32 mouse cellular contexts compared by ENCODE assay signal in genomic region chr8:65029776-65030175, GRCm38 (mm10). TPM values are rescaled to one million over a fixed set of nuclear protein-coding genes. Genes with fewer than 3 reads are reported as not detected.
DNase-seq lines count a peak whose midpoint lies in the region; ATAC-seq lines count a peak whose summit lies in the region.
"Had no signal": no experiment of that assay in that cellular context is flagged by ENCODE, and none has a peak within 500 bp of the region (broad histone marks: within the 10 kb centered on the region; RNA-seq: fewer than 3 reads in every experiment).

No protein-coding gene starts in this region.

- no peak overlapping the region for H3K4me2 ChIP-seq in midbrain, embryonic 11.5 days
- H3K4me2 ChIP-seq: embryonic facial prominence, embryonic 12.5 days; embryonic facial prominence, embryonic 15.5 days; heart, embryonic 12.5 days; heart, embryonic 15.5 days; hindbrain, embryonic 14.5 days had no signal

- no peak for ATAC-seq in midbrain, embryonic 11.5 days (ENCODE audit: low FRiP score)
- ATAC-seq: forebrain, embryonic 14.5 days; forebrain, postnatal 0 days; hindbrain, postnatal 0 days had no signal

- DNase-seq in heart, adult 11 months, result peak; percentile 70
- DNase-seq in heart, postnatal 10 days, result no peak
- DNase-seq in kidney, adult 9 months, result peak; percentile 22
- no peak for DNase-seq in kidney, postnatal 25 days
- peak; percentile 17 for DNase-seq in midbrain, embryonic 11.5 days (ENCODE audit: low spot score, missing footprints)
- no peak for DNase-seq in midbrain, embryonic 10.5 days (ENCODE audit: low spot score)
- DNase-seq: adrenal gland, adult 2 months; adrenal gland, postnatal 14 days; cerebellum, adult 11 months; cerebellum, adult 2 months; cerebellum, adult 9-11 months; cerebellum, postnatal 25 days; forebrain, postnatal 0 days; gastrocnemius, adult 2 months; gastrocnemius, postnatal 14 days; heart, adult 18-20 months; heart, postnatal 14 days; heart, postnatal 4 days had no signal

- 91% methylated on average over 4 of the region's 4 CpGs for WGBS in midbrain, embryonic 11.5 days
- WGBS in midbrain, embryonic 10.5 days, result 89% methylated on average over 4 of the region's 4 CpGs

- intact Hi-C loops in heart, postnatal 10 days (cut with DNase I), result loop anchor here (10.0 kb wide), 1 partner anchor 1405 kb away; no protein-coding TSS in a partner anchor

- no peaks in the 10 kb centered on the region for H3K9me3 ChIP-seq in midbrain, embryonic 11.5 days (ENCODE audit: control insufficient read depth, low read length)
- no peaks in the 10 kb centered on the region for H3K9me3 ChIP-seq in midbrain, embryonic 10.5 days (replicated peaks)
- H3K9me3 ChIP-seq: embryonic facial prominence, embryonic 12.5 days; embryonic facial prominence, embryonic 15.5 days; G1E; heart, embryonic 12.5 days; heart, embryonic 15.5 days had no signal

- H3K9ac ChIP-seq in midbrain, embryonic 11.5 days (ENCODE audit: low read length), result no peak overlapping the region
- H3K9ac ChIP-seq: embryonic facial prominence, embryonic 12.5 days; embryonic facial prominence, embryonic 15.5 days; forebrain, postnatal 0 days; heart, embryonic 12.5 days; heart, embryonic 15.5 days; hindbrain, embryonic 14.5 days had no signal

- no peaks in the 10 kb centered on the region for H3K36me3 ChIP-seq in midbrain, embryonic 11.5 days (ENCODE audit: control insufficient read depth, insufficient read depth, low read length)
- no peaks in the 10 kb centered on the region for H3K36me3 ChIP-seq in midbrain, embryonic 10.5 days
- H3K36me3 ChIP-seq: embryonic facial prominence, embryonic 12.5 days; embryonic facial prominence, embryonic 15.5 days; G1E; heart, embryonic 12.5 days; heart, embryonic 15.5 days had no signal

- H3K27me3 ChIP-seq in midbrain, embryonic 11.5 days (ENCODE audit: control insufficient read depth, insufficient read depth, low read length), result no peaks in the 10 kb centered on the region
- peaks cover 2% of the 10 kb centered on the region; the same call in 1 of the 2 replicates for H3K27me3 ChIP-seq in midbrain, embryonic 10.5 days (ENCODE audit: low read depth, poor library complexity, severe bottlenecking)
- H3K27me3 ChIP-seq: embryonic facial prominence, embryonic 12.5 days; embryonic facial prominence, embryonic 15.5 days; heart, embryonic 12.5 days; heart, embryonic 15.5 days had no signal

- H3K27ac ChIP-seq in midbrain, embryonic 11.5 days (ENCODE audit: low read depth, low read length), result no peak overlapping the region
- no peak overlapping the region for H3K27ac ChIP-seq in midbrain, embryonic 10.5 days (replicated peaks)
- H3K27ac ChIP-seq: embryonic facial prominence, embryonic 12.5 days; embryonic facial prominence, embryonic 15.5 days; gastrocnemius, adult 2 months; heart, embryonic 15.5 days; hindbrain, embryonic 14.5 days; hindbrain, postnatal 0 days had no signal

- no peaks in the 10 kb centered on the region for H3K4me1 ChIP-seq in midbrain, embryonic 11.5 days (ENCODE audit: control insufficient read depth, insufficient read depth, low read length)
- H3K4me1 ChIP-seq in midbrain, embryonic 10.5 days, result peaks cover 11% of the 10 kb centered on the region
- H3K4me1 ChIP-seq: embryonic facial prominence, embryonic 12.5 days; embryonic facial prominence, embryonic 15.5 days; heart, embryonic 12.5 days; heart, embryonic 15.5 days had no signal

- no peak overlapping the region for H3K4me3 ChIP-seq in midbrain, embryonic 11.5 days (ENCODE audit: low read depth, low read length)
- no peak overlapping the region for H3K4me3 ChIP-seq in midbrain, embryonic 10.5 days
- H3K4me3 ChIP-seq: embryonic facial prominence, embryonic 12.5 days; embryonic facial prominence, embryonic 15.5 days; gastrocnemius, adult 2 months; heart, embryonic 12.5 days; heart, embryonic 15.5 days had no signal

RNA-seq across cellular contexts. Expression of gene Apela, which starts 7.4 kb away (rescaled TPM):
- under 1 TPM; 0.35 to 0.45 TPM for total RNA-seq in heart, postnatal 10 days (2021)
- 1.3 and 2.3 TPM in 2 replicates for polyA plus RNA-seq in midbrain, embryonic 11.5 days (2014; fragmentation: Nextera tagmentation; extraction: Ambion mirVana)
- polyA plus RNA-seq in midbrain, embryonic 10.5 days (2016; fragmentation: Nextera tagmentation; extraction: Ambion mirVana), result 1.5 and 1.6 TPM in 2 replicates
- total RNA-seq: adrenal gland, adult 2 months; adrenal gland, postnatal 14 days; common myeloid progenitor, adult 5-6 weeks; G1E; gastrocnemius, adult 2 months; gastrocnemius, postnatal 14 days; gastrocnemius, postnatal 4 days; heart, adult 18-20 months; heart, postnatal 14 days had no signal
- polyA plus RNA-seq: adrenal gland, adult 2 months; cerebellum, adult 2 months; G1E had no signal

RNA-seq across cellular contexts. Expression of gene Trim60, which starts 11.4 kb away (rescaled TPM):
- not detected for total RNA-seq in heart, postnatal 10 days (2021)
- polyA plus RNA-seq in midbrain, embryonic 11.5 days (2014; fragmentation: Nextera tagmentation; extraction: Ambion mirVana), result not detected in 2 replicates
- not detected in 2 replicates for polyA plus RNA-seq in midbrain, embryonic 10.5 days (2016; fragmentation: Nextera tagmentation; extraction: Ambion mirVana)
- total RNA-seq: adrenal gland, adult 2 months; adrenal gland, postnatal 14 days; adrenal gland, postnatal 4 days; common myeloid progenitor, adult 5-6 weeks; forebrain, postnatal 0 days; gastrocnemius, adult 2 months; gastrocnemius, postnatal 14 days; gastrocnemius, postnatal 4 days; heart, adult 18-20 months; heart, postnatal 14 days; heart, postnatal 4 days; hindbrain, postnatal 0 days had no signal
- polyA plus RNA-seq: adrenal gland, adult 2 months; cerebellum, adult 2 months; embryonic facial prominence, embryonic 12.5 days; embryonic facial prominence, embryonic 15.5 days; forebrain, embryonic 11.5 days; forebrain, embryonic 14.5 days; forebrain, postnatal 0 days; frontal cortex, adult 2 months; G1E; heart, embryonic 15.5 days; hindbrain, embryonic 11.5 days; hindbrain, postnatal 0 days had no signal

RNA-seq across cellular contexts. Expression of gene Trim61, which starts 11.5 kb away (rescaled TPM):
- total RNA-seq in heart, postnatal 10 days (2021), result not detected
- not detected in 2 replicates for polyA plus RNA-seq in midbrain, embryonic 11.5 days (2014; fragmentation: Nextera tagmentation; extraction: Ambion mirVana)
- 0.07 TPM in 1 of 2 replicates, not detected in the other for polyA plus RNA-seq in midbrain, embryonic 10.5 days (2016; fragmentation: Nextera tagmentation; extraction: Ambion mirVana)
- total RNA-seq: adrenal gland, adult 2 months; adrenal gland, postnatal 14 days; adrenal gland, postnatal 4 days; common myeloid progenitor, adult 5-6 weeks; forebrain, postnatal 0 days; gastrocnemius, adult 2 months; gastrocnemius, postnatal 14 days; gastrocnemius, postnatal 4 days; heart, adult 18-20 months; heart, postnatal 14 days; heart, postnatal 4 days; hindbrain, postnatal 0 days had no signal
- polyA plus RNA-seq: adrenal gland, adult 2 months; cerebellum, adult 2 months; forebrain, embryonic 11.5 days; forebrain, embryonic 14.5 days; forebrain, postnatal 0 days; frontal cortex, adult 2 months; G1E; heart, embryonic 15.5 days; hindbrain, embryonic 11.5 days; hindbrain, postnatal 0 days had no signal

RNA-seq across cellular contexts. Expression of gene Trim75, which starts 42.1 kb away (rescaled TPM):
- not detected for total RNA-seq in heart, postnatal 10 days (2021)
- not detected in 2 replicates for polyA plus RNA-seq in midbrain, embryonic 11.5 days (2014; fragmentation: Nextera tagmentation; extraction: Ambion mirVana)
- not detected in 2 replicates for polyA plus RNA-seq in midbrain, embryonic 10.5 days (2016; fragmentation: Nextera tagmentation; extraction: Ambion mirVana)
- total RNA-seq: adrenal gland, adult 2 months; adrenal gland, postnatal 14 days; adrenal gland, postnatal 4 days; common myeloid progenitor, adult 5-6 weeks; forebrain, postnatal 0 days; gastrocnemius, adult 2 months; gastrocnemius, postnatal 14 days; gastrocnemius, postnatal 4 days; heart, adult 18-20 months; heart, postnatal 14 days; heart, postnatal 4 days; hindbrain, postnatal 0 days had no signal
- polyA plus RNA-seq: adrenal gland, adult 2 months; cerebellum, adult 2 months; embryonic facial prominence, embryonic 12.5 days; frontal cortex, adult 2 months; G1E; heart, embryonic 12.5 days; heart, embryonic 15.5 days; hindbrain, embryonic 11.5 days; hindbrain, embryonic 14.5 days; hindbrain, postnatal 0 days had no signal

RNA-seq across cellular contexts. Expression of gene Gm10663, which starts 45.1 kb away (rescaled TPM):
- total RNA-seq in heart, postnatal 10 days (2021), result not detected
- polyA plus RNA-seq in midbrain, embryonic 11.5 days (2014; fragmentation: Nextera tagmentation; extraction: Ambion mirVana), result not detected in 2 replicates
- not detected in 2 replicates for polyA plus RNA-seq in midbrain, embryonic 10.5 days (2016; fragmentation: Nextera tagmentation; extraction: Ambion mirVana)
- total RNA-seq: adrenal gland, adult 2 months; adrenal gland, postnatal 14 days; adrenal gland, postnatal 4 days; common myeloid progenitor, adult 5-6 weeks; forebrain, postnatal 0 days; G1E; gastrocnemius, adult 2 months; gastrocnemius, postnatal 14 days; gastrocnemius, postnatal 4 days; heart, adult 18-20 months; heart, postnatal 14 days; heart, postnatal 4 days; hindbrain, postnatal 0 days had no signal
- polyA plus RNA-seq: adrenal gland, adult 2 months; cerebellum, adult 2 months; embryonic facial prominence, embryonic 12.5 days; embryonic facial prominence, embryonic 15.5 days; forebrain, embryonic 11.5 days; forebrain, embryonic 14.5 days; forebrain, postnatal 0 days; frontal cortex, adult 2 months; G1E; heart, embryonic 12.5 days; heart, embryonic 15.5 days; hindbrain, embryonic 11.5 days; hindbrain, embryonic 14.5 days; hindbrain, postnatal 0 days had no signal

Comparison
In these comparisons a context has a peak if more than half of its experiments do, and no peak if none do; other contexts are left out.
1. DNase-seq: peak in heart, adult 11 months (single experiment), kidney, adult 9 months (single experiment) and midbrain, embryonic 11.5 days (single experiment); none in heart, postnatal 10 days (0 of 2), kidney, postnatal 25 days (0 of 2) and midbrain, embryonic 10.5 days (single experiment).